23 mouse cellular contexts compared by ENCODE assay signal in genomic region chr2:172522528-172522927, GRCm38 (mm10). TPM values are rescaled to one million over a fixed set of nuclear protein-coding genes. Genes with fewer than 3 reads are reported as not detected.
"Had no signal": no experiment of that assay in that cellular context is flagged by ENCODE, and none has a peak within 500 bp of the region (broad histone marks: within the 10 kb centered on the region; RNA-seq: fewer than 3 reads in every experiment).

No protein-coding gene starts in this region.

- H3K4me1 ChIP-seq: midbrain, embryonic 12.5 days; neural tube, embryonic 13.5 days; neural tube, embryonic 15.5 days had no signal

- H3K36me3 ChIP-seq: midbrain, embryonic 10.5 days; midbrain, embryonic 12.5 days; neural tube, embryonic 13.5 days; neural tube, embryonic 15.5 days had no signal

- H3K27ac ChIP-seq: midbrain, embryonic 10.5 days; midbrain, embryonic 12.5 days; neural tube, embryonic 13.5 days; neural tube, embryonic 15.5 days had no signal

- H3K4me3 ChIP-seq: midbrain, embryonic 10.5 days; midbrain, embryonic 12.5 days; myocyte; neural tube, embryonic 13.5 days; neural tube, embryonic 15.5 days had no signal

- H3K9ac ChIP-seq: lung, embryonic 14.5 days; midbrain, embryonic 12.5 days; neural tube, embryonic 13.5 days; neural tube, embryonic 15.5 days had no signal

- H3K9me3 ChIP-seq: midbrain, embryonic 10.5 days; midbrain, embryonic 12.5 days; neural tube, embryonic 13.5 days; neural tube, embryonic 15.5 days had no signal

- ATAC-seq: midbrain, embryonic 16.5 days had no signal

- DNase-seq: lung, embryonic 14.5 days; lung, postnatal 10 days; lung, postnatal 4 days; midbrain, embryonic 14.5 days; retina, postnatal 1 day; right cerebral cortex, adult 18-20 months; right cerebral cortex, postnatal 25 days; right cerebral cortex, postnatal 4 days; spleen, adult 18-20 months; thymus, adult 18-20 months; thymus, postnatal 14 days; thymus, postnatal 36 days had no signal

- H3K27me3 ChIP-seq: neural tube, embryonic 13.5 days; neural tube, embryonic 15.5 days had no signal

RNA-seq across cellular contexts. Expression of gene Tfap2c, which starts 26.9 kb away (rescaled TPM):
- total RNA-seq: megakaryocyte, adult 5-6 weeks; megakaryocyte-erythroid progenitor cell, adult 5-6 weeks had no signal
- polyA plus RNA-seq: myocyte; small intestine, adult 2 months had no signal

RNA-seq across cellular contexts. Expression of gene Fam209, which starts 50.2 kb away (rescaled TPM):
- polyA plus RNA-seq: midbrain, embryonic 16.5 days; neural tube, embryonic 11.5 days; neural tube, embryonic 15.5 days; small intestine, adult 2 months; stomach, embryonic 16.5 days had no signal
